Mouse (Mus musculus): ENCODE data around the gene Lrrc19. TPM values are rescaled to one million over a fixed set of nuclear protein-coding genes. Genes with fewer than 3 reads are reported as not detected.

The Lrrc19 gene
- polyA plus RNA-seq, 1 experiment from 2014 or later, result 1.3 TPM

DNA sequence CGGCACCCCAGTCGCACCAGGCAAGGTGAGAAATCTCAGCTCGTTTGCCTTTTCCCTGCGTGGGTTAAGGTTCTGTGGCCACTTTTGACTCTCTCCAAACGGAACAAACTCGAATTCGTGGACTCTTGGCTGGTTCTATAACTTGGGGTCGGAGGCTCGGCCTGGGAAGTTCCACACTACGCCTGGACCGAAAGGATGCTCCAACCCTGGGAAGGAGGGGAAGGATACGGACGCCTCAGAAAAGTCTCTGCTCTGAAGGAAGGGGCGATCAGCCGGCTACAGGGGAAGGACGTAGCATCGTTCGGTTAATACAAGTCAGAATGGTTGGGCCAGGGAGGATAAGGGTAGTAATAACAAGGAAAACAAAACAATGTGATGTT, 35.3 kb downstream of the Lrrc19 start:
- no peaks in the 10 kb centered on the region for H3K27me3 ChIP-seq (ENCODE audit: low read depth, poor library complexity, severe bottlenecking)

DNA sequence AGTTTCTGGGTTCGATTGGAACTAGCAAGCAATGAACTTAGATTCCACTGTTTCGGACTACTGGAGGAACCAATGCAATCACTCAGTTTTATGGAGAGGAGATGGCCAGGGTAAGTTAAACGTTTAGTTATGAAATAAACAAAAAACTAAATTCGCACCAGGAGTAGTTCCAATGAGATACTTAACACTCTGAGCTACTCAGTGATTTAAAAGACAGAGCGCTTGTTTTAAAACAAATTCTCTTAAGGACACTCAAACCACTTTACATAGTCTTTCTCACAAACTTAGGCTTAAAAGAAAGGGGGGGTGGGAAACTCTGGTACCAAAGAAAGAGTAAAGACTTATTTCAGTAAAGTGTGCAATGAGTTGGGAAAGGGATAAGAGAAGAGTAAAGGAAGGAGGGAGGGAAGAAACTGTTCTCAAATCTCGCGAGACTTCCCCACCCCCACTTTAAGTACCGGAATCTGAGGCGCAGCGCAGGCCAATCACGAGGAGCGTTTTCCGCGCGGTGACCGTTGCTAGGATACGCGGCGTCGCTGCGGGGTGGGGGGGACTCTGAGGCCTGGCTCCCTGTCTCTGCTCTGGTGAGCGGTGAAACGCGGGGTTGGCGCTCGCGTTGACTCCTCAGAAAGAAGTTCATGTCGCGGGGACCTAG, 35.8 kb downstream of the Lrrc19 start, which contains the start of gene Ift74:
TSS of gene Ift74 (plus strand) at position 520 of the 655 bp plus-strand sequence.
- WGBS, result 2% methylated on average over 29 of the region's 29 CpGs
- no peaks in the 10 kb centered on the region for H3K9me3 ChIP-seq (replicated peaks)
- peak within 1 kb of the TSS; percentile 91 for H3K27ac ChIP-seq (replicated peaks)
- peaks cover 4% of the 10 kb centered on the region; the same call in 1 of the 2 replicates for H3K36me3 ChIP-seq
- H3K4me3 ChIP-seq, result peak within 1 kb of the TSS; percentile 74
- no peaks in the 10 kb centered on the region for H3K27me3 ChIP-seq (ENCODE audit: low read depth, poor library complexity, severe bottlenecking)
- DNase-seq (ENCODE audit: low spot score), result peak; percentile 97
- H3K4me1 ChIP-seq, result peaks cover 24% of the 10 kb centered on the region

More for the DNA sequence above, 35.3 kb downstream of the Lrrc19 start:
- Histone ChIP-seq H3K4me1 (peaks cover 24% of the 10 kb centered on the region), H3K4me3 (peak overlapping the region; percentile 74), H3K27ac (replicated peaks) (peak overlapping the region; percentile 91), H3K9me3 (replicated peaks) (no peaks in the 10 kb centered on the region), H3K36me3 (peaks cover 4% of the 10 kb centered on the region; the same call in 1 of the 2 replicates)
- under 1% methylated on average over 18 of the region's 18 CpGs for WGBS
- no peak for DNase-seq (ENCODE audit: low spot score)

DNA sequence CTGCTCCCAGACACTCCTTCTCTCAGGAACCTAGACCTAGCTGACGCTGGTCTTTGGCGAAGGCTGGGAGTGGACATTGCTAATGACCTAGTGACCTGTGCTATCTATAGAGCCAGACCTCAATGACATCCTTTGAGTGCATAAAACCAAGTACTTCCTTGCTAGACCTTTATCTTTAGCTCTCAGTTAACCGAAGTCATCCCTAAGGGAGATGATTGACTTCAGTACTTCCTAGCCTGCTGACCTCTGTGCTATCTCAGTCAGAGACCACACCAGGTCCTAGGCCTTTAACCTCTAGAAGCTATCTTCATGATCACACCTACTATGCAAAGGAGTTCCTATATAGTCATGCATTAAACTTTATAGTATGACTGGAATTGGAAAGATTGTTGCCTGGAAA, 39.6 kb downstream of the Lrrc19 start:
- H3K9me3 ChIP-seq (replicated peaks), result no peaks in the 10 kb centered on the region
- H3K27me3 ChIP-seq (ENCODE audit: low read depth, poor library complexity, severe bottlenecking), result no peaks in the 10 kb centered on the region
- H3K27ac ChIP-seq (replicated peaks), result no peak overlapping the region
- H3K4me1 ChIP-seq, result peaks cover 8% of the 10 kb centered on the region
- no peaks in the 10 kb centered on the region for H3K36me3 ChIP-seq
- 73% methylated on average over 3 of the region's 3 CpGs for WGBS
- H3K4me3 ChIP-seq, result no peak overlapping the region
- DNase-seq (ENCODE audit: low spot score), result no peak

GRCm38 (mm10) chr4:94605591-94605990, 44.4 kb downstream of the Lrrc19 start:
- H3K27ac ChIP-seq (replicated peaks), result no peak overlapping the region
- WGBS, result 89% methylated on average over 2 of the region's 2 CpGs
- H3K4me3 ChIP-seq, result no peak overlapping the region
- peaks cover 23% of the 10 kb centered on the region for H3K4me1 ChIP-seq
- H3K9me3 ChIP-seq (replicated peaks), result no peaks in the 10 kb centered on the region
- DNase-seq (ENCODE audit: low spot score), result no peak
- H3K27me3 ChIP-seq (ENCODE audit: low read depth, poor library complexity, severe bottlenecking), result no peaks in the 10 kb centered on the region
- H3K36me3 ChIP-seq, result no peaks in the 10 kb centered on the region

- WGBS, result 86% methylated on average over 2 of the region's 2 CpGs
- H3K9me3 ChIP-seq (replicated peaks), result no peaks in the 10 kb centered on the region
- peaks cover 25% of the 10 kb centered on the region for H3K4me1 ChIP-seq
- no peaks in the 10 kb centered on the region for H3K36me3 ChIP-seq
- peak overlapping the region; percentile 97; the same call in 1 of the 2 replicates for H3K4me3 ChIP-seq
- H3K27me3 ChIP-seq (ENCODE audit: low read depth, poor library complexity, severe bottlenecking), result no peaks in the 10 kb centered on the region
- no peak for DNase-seq (ENCODE audit: low spot score)
- H3K27ac ChIP-seq (replicated peaks), result no peak overlapping the region
These were observed 45.4 kb downstream of the Lrrc19 start for GRCm38 (mm10) chr4:94604452-94605019.

GRCm38 (mm10) chr4:94603031-94603629, 46.8 kb downstream of the Lrrc19 start, which contains the start of gene Plaa:
Gene Plaa (minus strand): TSS chr4:94603244.
- peaks cover 25% of the 10 kb centered on the region for H3K4me1 ChIP-seq
- H3K36me3 ChIP-seq, result no peaks in the 10 kb centered on the region
- H3K27ac ChIP-seq (replicated peaks), result peak within 1 kb of the TSS; percentile 96
- H3K4me3 ChIP-seq, result peak within 1 kb of the TSS; percentile 97
- H3K9me3 ChIP-seq (replicated peaks), result no peaks in the 10 kb centered on the region
- under 1% methylated on average over 61 of the region's 61 CpGs for WGBS
- no peaks in the 10 kb centered on the region for H3K27me3 ChIP-seq (ENCODE audit: low read depth, poor library complexity, severe bottlenecking)
- DNase-seq (ENCODE audit: low spot score), result peak; percentile 92

DNA sequence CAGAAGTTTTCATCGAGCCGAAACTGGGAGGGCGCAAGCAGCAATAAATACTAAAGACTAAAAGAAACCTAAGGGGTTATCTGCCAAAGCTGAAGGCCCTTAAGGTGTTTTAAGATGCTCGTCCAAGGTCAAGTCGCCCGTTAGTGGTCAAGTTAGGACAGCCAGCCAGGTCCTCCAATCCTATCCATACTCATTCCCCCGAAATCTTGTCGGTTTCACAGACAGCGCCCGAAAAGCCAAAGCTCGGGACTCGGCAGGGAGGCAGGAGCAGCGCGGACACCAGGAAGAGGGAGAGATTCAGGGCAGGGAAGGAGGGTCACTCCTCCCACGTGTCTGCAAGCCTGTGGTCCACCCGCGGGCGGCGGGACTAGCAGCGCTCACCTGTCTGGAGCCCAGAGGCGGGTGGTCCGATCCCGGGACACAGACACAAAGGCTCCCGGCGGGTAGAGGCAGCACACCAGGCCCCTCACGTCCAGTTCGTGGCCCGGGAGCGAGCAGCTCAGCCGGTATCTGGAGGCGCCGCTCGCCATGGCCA, 47.4 kb downstream of the Lrrc19 start:
- no peaks in the 10 kb centered on the region for H3K36me3 ChIP-seq
- H3K27ac ChIP-seq (replicated peaks), result peak overlapping the region; percentile 96
- DNase-seq (ENCODE audit: low spot score), result no peak
- no peaks in the 10 kb centered on the region for H3K9me3 ChIP-seq (replicated peaks)
- peak overlapping the region; percentile 97 for H3K4me3 ChIP-seq
- WGBS, result under 1% methylated on average over 33 of the region's 33 CpGs
- H3K4me1 ChIP-seq, result peaks cover 25% of the 10 kb centered on the region
- no peaks in the 10 kb centered on the region for H3K27me3 ChIP-seq (ENCODE audit: low read depth, poor library complexity, severe bottlenecking)

DNA sequence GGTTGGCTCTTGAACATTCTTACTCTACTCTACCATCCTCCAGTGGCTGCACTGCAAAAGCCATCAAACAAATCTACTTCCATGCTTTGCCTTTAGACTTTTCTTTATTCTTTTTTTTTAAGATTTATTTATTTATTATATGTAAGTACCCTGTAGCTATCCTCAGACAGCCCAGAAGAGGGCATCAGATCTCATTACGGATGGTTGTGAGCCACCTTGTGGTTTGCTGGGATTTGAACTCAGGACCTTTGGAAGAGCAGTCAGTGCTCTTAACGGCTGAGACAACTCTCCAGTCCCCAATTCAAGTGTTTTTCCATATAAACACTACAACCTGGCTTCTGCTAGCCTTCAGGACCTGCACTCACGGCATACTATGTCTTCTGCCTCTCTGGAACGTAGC, 48.5 kb downstream of the Lrrc19 start:
- WGBS, result 92% methylated on average over 4 of the region's 4 CpGs
- Histone ChIP-seq H3K4me3 (peak overlapping the region; percentile 97), H3K4me1 (peaks cover 25% of the 10 kb centered on the region), H3K27me3 (ENCODE audit: low read depth, poor library complexity, severe bottlenecking) (no peaks in the 10 kb centered on the region), H3K36me3 (no peaks in the 10 kb centered on the region), H3K27ac (replicated peaks) (no peak overlapping the region), H3K9me3 (replicated peaks) (no peaks in the 10 kb centered on the region)
- DNase-seq (ENCODE audit: low spot score), result peak; percentile 15

DNA sequence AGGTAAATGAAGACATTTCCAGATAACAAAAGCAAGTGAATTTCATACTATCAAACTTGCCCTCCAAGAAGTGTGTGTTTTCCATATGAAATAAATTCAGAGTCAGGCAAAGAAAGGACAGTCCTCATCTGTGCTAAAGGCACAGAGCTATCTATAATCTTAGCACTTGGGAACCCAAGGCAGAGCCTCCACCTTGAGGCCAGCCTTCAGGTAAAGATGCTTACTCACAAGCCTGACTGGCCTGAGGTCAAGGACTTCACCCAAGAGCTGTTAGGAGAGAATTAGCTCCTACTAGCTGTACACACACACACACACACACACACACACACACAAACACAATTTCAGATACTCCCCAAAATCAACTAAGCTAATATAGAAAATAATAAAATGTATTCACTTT, 57.2 kb downstream of the Lrrc19 start:
- no peaks in the 10 kb centered on the region for H3K27me3 ChIP-seq (ENCODE audit: low read depth, poor library complexity, severe bottlenecking)
- no peaks in the 10 kb centered on the region for H3K36me3 ChIP-seq
- no peak for DNase-seq (ENCODE audit: low spot score)
- no peak overlapping the region for H3K27ac ChIP-seq (replicated peaks)
- no peak overlapping the region for H3K4me3 ChIP-seq
- no peaks in the 10 kb centered on the region for H3K4me1 ChIP-seq
- H3K9me3 ChIP-seq (replicated peaks), result no peaks in the 10 kb centered on the region

DNA sequence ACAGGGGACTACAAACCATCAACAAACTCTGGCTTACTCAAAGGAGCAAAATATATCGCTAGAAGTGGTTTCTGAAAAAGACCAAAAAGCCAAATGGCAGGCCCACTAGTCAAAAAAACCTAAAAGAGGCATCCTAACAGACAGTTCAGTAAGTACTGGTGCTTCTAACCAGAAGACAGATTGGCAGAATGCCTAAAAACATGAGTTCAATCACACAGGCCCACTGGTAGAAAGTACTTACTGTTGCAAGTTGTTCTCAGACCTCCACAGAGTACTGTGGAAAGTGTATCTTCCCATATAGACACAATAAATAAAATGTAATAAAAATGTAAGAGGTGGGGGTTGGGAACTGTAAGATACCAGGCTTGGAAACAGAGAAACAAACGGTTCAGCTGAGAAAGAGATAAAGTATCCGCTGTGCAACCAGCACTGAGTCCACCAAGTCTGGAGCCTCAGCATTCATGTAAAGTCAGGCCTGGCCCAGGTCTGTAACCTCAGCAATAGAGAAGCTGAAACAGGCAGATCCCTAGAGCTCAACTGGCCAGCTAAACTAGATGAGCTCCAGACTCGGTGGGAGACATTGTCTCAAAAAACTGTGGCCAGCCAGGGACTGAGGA, 58.1 kb downstream of the Lrrc19 start:
- no peaks in the 10 kb centered on the region for H3K9me3 ChIP-seq (replicated peaks)
- no peaks in the 10 kb centered on the region for H3K27me3 ChIP-seq (ENCODE audit: low read depth, poor library complexity, severe bottlenecking)
- no peak for DNase-seq (ENCODE audit: low spot score)
- no peak overlapping the region for H3K4me3 ChIP-seq
- 91% methylated on average over 4 of the region's 4 CpGs for WGBS
- H3K4me1 ChIP-seq, result no peaks in the 10 kb centered on the region
- no peak overlapping the region for H3K27ac ChIP-seq (replicated peaks)
- peaks cover 3% of the 10 kb centered on the region; the same call in 1 of the 2 replicates for H3K36me3 ChIP-seq
